Mouse (Mus musculus) gastrocnemius, postnatal 36 days (tissue): ENCODE results near the gene Fabp3. TPM values are rescaled to one million over a fixed set of nuclear protein-coding genes. Genes with fewer than 3 reads are reported as not detected.

Experiments used
- DNase-seq, 2 experiments: peaks; one replicate each; pipeline ENCODE4 v3.0.0; 2022
- intact Hi-C: fragments of 180-260 bp; cut with DNase I; formaldehyde crosslinking; loops from one replicate; pipeline ENCODE4 v1.15.1; 2025
- total RNA-seq, 2 experiments: library from RNA; stranded (reverse); gene quantifications; 2 replicates each; pipeline ENCODE4 v1.2.3; 2021

The Fabp3 gene
- total RNA-seq, 2 experiments from 2014 or later, result 839 to 956 TPM

GRCm38 (mm10) chr4:130322567-130322966 is 14.2 kb downstream of the Fabp3 start:
- intact Hi-C loops, result no loop called here

GRCm38 (mm10) chr4:130323165-130323564 is 14.8 kb downstream of the Fabp3 start:
- intact Hi-C loops, result no loop called here

More at GRCm38 (mm10) chr4:130322567-130322966, 14.2 kb downstream of the Fabp3 start:
- no peak for DNase-seq

GRCm38 (mm10) chr4:130323607-130324006 is 15.2 kb downstream of the Fabp3 start:
- DNase-seq, result no peak
- intact Hi-C loops, result no loop called here

More at GRCm38 (mm10) chr4:130323165-130323564, 14.8 kb downstream of the Fabp3 start:
- no peak for DNase-seq

GRCm38 (mm10) chr4:130325446-130325845 is 17.1 kb downstream of the Fabp3 start:
- intact Hi-C loops, result no loop called here

GRCm38 (mm10) chr4:130327366-130327765 is 19.0 kb downstream of the Fabp3 start:
- intact Hi-C loops, result no loop called here
- DNase-seq, result no peak

More at GRCm38 (mm10) chr4:130325446-130325845, 17.1 kb downstream of the Fabp3 start:
- DNase-seq, result no peak

GRCm38 (mm10) chr4:130335867-130336266 is 27.5 kb downstream of the Fabp3 start:
- intact Hi-C loops, result no loop called here
- DNase-seq, result no peak

GRCm38 (mm10) chr4:130341691-130342090 is 33.3 kb downstream of the Fabp3 start:
- intact Hi-C loops, result loop anchor here (1.0 kb wide), 1 partner anchor 193 kb away; no protein-coding TSS in a partner anchor
- DNase-seq, result no peak

- no peak for DNase-seq
- intact Hi-C loops, result no loop called here
Observed at GRCm38 (mm10) chr4:130349666-130350065, 41.3 kb downstream of the Fabp3 start.

GRCm38 (mm10) chr4:130350690-130351422 is 42.5 kb downstream of the Fabp3 start:
- no peak for DNase-seq
- intact Hi-C loops, result no loop called here

GRCm38 (mm10) chr4:130352588-130352987 is 44.2 kb downstream of the Fabp3 start:
- intact Hi-C loops, result no loop called here
- DNase-seq, result no peak

- DNase-seq, result no peak
- intact Hi-C loops, result no loop called here
Observed at GRCm38 (mm10) chr4:130357946-130358345, 49.6 kb downstream of the Fabp3 start.

- intact Hi-C loops, result no loop called here
- DNase-seq, result peak; percentile 94 to 98
Observed at GRCm38 (mm10) chr4:130359486-130360237, 51.3 kb downstream of the Fabp3 start, which contains the start of the genes Zcchc17 and Snrnp40. Gene Zcchc17 (minus strand): TSS chr4:130359943. Gene Snrnp40 (plus strand): TSS chr4:130360132.

GRCm38 (mm10) chr4:130360238-130360590 is 51.8 kb downstream of the Fabp3 start:
- intact Hi-C loops, result no loop called here
- no peak for DNase-seq

Other genes starting within 250 kb of the Fabp3 start
- gene Pef1, start 206.0 kb upstream of the Fabp3 start, total RNA-seq, result 10 to 100 TPM; 32.0 to 34.3 TPM
- not detected for gene Hcrtr1, start 169.2 kb upstream of the Fabp3 start, total RNA-seq
- 10 to 100 TPM; 17.0 to 28.2 TPM for gene Tinagl1, start 133.5 kb upstream of the Fabp3 start, total RNA-seq
- not detected for gene Gm853, start 86.2 kb upstream of the Fabp3 start, total RNA-seq
- gene Serinc2, start 29.4 kb upstream of the Fabp3 start, total RNA-seq, result 10 to 100 TPM; 55.4 to 76.6 TPM
- gene Gm10570, start 79 bp downstream of the Fabp3 start, total RNA-seq, result under 1 TPM in 1 of 2 experiments, not detected in 1; 0.77 TPM
- gene Zcchc17, start 51.3 kb downstream of the Fabp3 start, total RNA-seq, result 10 to 100 TPM; 38.5 to 41.7 TPM
- 10 to 100 TPM; 10.6 to 13.8 TPM for gene Snrnp40, start 51.5 kb downstream of the Fabp3 start, total RNA-seq